Mouse (Mus musculus): ENCODE results near the gene Cdc42se2.

DNA sequence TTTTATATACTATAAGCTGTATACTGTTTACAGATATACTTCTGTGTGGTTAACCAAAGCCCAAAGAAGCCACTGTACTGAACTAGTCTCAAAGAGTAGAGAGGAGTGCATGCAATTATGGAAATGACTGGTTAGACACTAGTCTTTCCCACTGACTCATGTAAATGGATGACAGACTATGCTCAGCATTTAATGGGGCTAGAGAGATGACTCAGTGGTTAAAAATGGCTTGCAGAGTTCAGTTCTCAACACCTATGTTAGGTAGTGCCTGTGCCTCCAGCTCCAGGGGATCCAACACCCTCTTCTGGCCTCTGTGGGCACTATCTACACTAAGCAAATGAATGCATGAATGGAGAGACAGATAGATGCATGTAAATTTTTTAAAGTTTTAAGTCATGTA lies 38.6 kb downstream of the Cdc42se2 start:
- TF ChIP-seq CTCF (IDR thresholded peaks at IDR 0.05; ENCODE audit: insufficient read depth, low read depth, low read length) = no peak
- TF ChIP-seq POLR2A (IDR thresholded peaks at IDR 0.05; ENCODE audit: insufficient read depth, low read depth, low read length) = no peak
